Mouse (Mus musculus): Measurements from ENCODE around the gene Ablim2.
A peak's percentile ranks its signal among the peaks of the same experiment; 100 is the strongest.

The Ablim2 gene

DNA sequence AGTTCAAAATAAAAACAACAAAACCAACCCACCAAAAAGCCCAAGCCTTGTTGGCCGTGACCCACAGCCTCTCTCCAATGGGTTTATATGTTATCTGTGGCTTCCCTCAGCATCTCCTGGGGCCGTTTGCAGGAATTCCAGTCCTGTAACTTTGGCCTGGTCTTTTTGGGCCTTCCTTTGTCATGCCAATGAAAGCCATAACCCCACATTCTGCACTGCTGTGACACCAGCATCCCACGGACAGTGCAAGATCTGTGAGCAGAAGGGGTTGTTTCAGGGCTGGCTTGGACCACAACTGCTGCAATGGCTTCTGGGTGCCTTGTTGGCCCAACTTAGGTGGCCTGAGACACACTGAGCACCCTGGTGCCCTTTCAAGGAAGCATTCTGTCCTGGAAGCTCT lies 10.8 kb downstream of the Ablim2 start:
- no peak for DNase-seq (ENCODE audit: extremely low read depth, insufficient read length, low spot score)

DNA sequence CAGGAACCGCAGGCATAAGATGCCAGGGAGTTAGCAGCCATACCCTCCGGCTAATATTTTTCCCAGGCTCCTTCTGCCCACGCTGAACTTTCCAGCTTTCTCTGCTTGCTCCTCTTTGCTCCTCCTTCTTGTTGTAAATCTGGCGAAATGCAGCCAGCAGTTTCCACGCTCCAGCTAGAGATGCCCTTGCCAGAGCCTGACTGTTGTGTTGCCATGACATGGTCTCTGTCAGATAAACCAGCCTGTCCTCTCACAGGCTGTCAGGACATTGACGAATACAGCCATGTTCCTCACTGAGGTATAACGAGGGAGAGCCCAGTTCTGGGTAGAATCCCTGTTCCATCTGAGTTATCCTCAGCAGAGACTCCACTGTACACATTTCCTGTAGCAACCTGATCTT lies 11.3 kb downstream of the Ablim2 start:
- no peak for DNase-seq (ENCODE audit: extremely low read depth, insufficient read length, low spot score)

DNA sequence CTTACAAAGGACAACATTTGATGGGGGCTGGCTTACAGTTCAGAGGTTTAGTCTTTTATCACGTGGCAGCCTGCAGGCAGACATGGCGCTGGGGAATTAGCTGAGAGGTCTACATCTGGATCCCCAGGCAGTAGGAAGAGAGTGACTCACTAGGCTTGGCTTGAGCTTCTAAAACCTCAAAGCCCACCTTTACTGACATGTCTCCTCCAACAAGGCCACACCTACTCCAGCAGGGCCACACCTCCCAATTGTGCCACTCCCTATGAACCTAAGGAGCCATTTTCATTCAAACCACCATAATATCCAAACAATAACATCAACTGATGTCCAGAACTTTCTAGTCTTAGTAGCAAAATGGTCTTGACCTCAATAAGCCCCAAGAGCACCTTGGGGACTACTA lies 12.6 kb downstream of the Ablim2 start:
- no peak for DNase-seq (ENCODE audit: extremely low read depth, insufficient read length, low spot score)

DNA sequence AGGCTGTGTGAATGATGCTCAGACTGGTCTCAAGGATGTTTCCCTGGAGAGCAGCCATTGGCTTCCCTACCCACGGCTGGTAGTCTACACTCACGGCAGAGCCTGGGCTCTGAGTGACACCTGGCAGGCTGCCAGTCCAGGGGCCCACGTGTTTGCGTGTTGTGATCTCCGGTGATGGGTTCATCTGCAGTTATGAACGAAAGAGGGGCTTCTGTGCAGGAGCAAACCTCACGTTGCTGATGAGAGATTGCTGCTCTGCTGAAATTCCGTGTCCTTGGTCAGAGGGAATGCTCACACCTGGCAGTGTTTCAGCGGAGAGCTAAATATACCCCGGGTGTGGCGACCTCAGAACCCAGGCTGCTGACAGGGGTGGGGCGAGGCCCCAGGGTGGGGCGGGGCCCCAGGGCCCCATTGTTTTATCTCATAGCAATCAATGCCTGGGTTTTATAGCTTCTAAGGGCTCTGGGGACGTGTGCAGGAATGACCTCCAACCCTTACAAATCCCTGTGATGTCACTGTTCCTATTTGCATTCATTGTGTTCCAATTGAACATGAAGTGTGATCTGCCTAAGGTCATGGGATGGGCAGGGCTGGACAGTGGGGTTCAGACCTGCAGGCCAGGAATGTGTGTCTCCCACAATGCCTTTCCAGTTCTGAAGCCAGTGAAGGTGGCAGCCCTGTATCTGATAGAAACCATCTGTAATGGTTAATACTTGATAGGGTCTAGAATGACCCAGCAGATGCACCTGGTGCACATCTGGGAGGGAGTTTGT lies 13.4 kb downstream of the Ablim2 start:
- DNase-seq (ENCODE audit: extremely low read depth, insufficient read length, low spot score), result peak; percentile 34

DNA sequence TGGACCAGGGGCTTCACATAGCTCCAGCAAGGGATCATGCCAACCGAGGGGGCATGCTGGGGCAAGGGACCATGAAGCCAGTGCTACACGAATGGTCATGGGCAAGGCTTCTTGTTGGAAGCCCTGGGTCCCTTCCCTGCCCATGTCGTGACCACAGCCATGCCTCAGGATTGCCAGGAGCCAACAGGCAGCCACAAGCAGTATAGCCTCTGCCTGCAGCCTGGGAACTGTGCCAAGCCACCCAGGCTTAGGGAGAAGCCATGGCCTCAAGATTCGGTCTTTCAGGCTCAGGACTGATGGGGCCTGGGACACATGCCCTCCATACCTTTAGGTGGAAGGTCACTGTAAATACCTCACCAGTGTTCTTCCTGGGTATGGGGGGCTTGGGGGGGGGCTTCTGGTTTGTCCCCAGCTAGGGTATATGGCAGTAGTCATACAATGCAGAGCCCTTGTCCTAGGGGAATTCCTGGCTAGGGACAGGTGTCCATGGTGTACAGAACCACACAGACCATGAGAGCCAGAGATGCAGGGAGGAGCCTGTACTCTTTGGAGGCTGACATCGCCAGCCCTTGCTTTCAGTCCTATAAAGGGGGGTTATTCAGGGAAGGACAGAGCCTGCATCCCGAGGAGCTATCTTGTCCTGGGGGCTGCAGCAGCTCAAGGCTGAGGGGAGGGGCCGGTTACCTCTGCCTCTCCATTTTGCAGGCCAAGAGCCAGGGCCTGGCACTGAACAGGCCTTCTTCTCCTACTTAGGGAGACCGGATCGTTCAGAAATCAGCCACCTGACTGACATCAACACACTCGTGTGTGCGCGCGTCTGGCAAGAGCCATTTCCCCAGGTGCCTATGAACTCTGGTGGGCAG lies 15.8 kb downstream of the Ablim2 start:
- DNase-seq (ENCODE audit: extremely low read depth, insufficient read length, low spot score), result peak; percentile 61

DNA sequence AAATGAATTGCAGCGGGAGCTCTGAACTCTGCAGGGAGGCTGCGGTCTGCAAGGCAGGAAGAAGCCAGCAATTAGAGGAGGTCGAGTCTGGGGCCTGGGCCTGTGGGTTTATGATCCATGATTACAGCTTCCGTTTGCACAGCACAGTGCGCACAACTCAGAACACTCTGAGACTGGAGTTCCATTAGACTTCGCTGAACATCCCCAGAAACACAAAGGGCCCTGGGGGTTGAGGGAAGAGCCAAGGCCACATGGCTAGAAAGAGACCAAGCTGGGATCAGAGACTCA lies 16.4 kb downstream of the Ablim2 start:
- no peak for DNase-seq (ENCODE audit: extremely low read depth, insufficient read length, low spot score)

DNA sequence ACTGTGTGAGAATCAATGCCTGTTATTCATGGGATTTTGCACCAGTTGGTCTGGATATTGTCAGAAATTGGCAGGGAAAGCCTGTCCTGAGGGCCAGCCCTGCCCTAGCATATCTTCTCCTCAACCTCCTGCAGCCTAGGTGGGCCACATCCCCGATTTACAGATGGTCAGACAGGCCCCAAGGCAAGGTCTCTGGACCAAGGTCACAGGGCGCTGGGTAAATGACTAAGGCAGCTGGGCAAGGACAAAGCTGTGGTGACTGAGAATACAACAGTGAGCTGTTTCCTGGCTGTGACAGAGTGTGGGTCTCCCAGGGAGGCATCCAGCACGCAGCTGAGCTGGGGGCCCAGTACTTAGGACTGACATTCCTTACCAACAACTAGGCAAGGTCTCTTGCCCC lies 23.4 kb downstream of the Ablim2 start:
- DNase-seq (ENCODE audit: extremely low read depth, insufficient read length, low spot score), result no peak

DNA sequence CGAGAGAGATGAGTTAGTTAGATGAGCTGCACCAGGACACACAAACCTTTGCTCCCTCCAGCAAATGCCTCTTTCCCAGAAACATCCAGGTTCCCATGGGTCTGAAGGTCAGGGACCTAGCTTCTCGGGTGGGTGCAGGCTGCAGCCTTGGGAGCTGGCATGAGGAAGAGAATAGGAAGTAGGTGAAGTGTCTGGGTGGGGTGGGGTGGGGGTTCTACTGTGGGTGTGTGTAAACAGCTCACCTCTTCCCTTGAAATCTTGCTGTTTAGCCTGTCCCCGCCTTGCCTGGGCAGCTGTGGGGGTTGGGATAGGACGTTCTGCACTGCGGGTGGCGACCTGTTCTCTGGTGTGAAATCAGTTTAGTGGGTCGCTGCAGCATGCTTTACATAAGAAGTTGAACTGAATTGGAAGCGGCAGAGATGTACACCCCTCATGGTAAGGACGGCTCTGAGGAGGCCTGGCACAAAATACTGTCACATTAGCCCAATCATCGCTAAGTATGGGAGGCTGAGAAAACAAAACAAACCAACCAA lies 25.0 kb downstream of the Ablim2 start:
- DNase-seq (ENCODE audit: extremely low read depth, insufficient read length, low spot score), result no peak

DNA sequence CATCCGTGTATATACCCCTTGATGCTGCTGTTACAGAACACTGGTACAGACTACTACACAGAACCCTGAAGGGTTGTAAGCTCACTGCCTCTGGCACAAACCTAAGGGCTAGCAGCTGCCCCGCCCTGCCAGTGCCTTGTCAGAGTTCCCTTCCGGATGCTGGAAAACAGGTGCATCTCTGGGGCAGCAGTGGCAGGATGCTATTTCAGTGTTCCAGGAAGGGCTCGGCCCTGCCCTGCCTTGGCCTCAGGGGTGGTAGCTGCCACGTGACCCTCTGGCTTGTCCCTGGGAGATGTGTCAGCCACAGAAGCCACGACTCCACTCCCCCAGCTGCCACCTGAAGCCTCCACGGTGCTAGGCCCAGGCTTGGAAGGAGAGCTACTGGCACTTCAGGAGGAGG lies 28.2 kb downstream of the Ablim2 start:
- DNase-seq (ENCODE audit: extremely low read depth, insufficient read length, low spot score), result no peak

DNA sequence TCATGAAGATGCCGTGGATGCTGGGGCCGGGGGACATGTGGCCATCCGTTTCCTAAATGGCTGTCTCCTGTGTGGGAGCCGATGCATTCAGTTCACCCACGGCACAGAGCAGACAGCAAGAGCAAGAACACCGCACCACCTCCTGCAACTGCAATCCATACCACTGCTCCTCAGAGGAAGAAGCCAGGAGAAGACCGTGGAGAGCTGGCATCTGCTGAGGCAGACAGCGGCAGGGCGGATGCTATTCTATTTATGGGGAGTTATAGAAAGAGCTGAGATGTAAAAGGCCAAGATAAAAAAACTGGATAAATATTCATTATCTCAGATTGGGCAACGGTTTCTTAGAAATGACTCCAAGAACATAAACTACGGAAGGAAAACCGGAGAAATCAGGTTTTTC lies 30.2 kb downstream of the Ablim2 start:
- DNase-seq (ENCODE audit: extremely low read depth, insufficient read length, low spot score), result no peak

DNA sequence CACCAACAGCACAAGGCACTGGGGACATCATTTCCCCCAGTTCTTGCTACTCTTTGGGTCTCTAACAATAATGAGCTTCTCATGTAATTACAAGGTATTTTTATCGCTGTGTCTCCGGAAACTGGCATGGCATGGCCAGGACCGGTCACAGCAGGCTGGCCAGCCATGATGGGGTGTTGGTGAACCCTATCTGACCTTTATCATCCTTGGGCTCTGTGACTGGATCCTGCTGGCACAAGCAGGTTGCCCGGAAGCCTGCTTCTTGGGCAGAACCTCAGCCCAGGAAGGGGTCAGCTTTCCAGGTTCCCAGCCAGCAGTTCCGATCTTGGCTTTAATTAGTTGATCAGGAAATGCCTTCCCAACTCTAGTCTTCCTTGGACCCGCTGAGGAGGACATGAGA lies 31.0 kb downstream of the Ablim2 start:
- no peak for DNase-seq (ENCODE audit: extremely low read depth, insufficient read length, low spot score)

DNA sequence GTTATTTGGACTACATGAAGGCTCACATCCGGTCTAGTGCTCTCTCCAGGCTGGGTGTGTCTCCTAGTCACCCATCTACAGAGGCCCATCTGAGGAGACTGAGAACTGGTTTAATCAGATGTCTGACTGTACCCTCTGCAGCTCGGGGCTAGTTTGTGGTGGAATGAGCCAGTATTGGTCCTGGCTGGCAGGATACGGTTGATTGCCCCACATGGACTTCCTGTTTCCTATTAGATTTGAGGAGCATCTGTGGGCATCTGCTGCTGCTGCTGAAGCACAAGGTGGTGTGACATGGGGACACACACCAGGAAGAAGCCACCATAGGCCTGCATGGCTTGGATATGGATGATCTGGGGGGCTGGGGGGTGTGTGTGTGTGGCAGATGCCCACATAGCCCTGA lies 32.0 kb downstream of the Ablim2 start:
- no peak for DNase-seq (ENCODE audit: extremely low read depth, insufficient read length, low spot score)

DNA sequence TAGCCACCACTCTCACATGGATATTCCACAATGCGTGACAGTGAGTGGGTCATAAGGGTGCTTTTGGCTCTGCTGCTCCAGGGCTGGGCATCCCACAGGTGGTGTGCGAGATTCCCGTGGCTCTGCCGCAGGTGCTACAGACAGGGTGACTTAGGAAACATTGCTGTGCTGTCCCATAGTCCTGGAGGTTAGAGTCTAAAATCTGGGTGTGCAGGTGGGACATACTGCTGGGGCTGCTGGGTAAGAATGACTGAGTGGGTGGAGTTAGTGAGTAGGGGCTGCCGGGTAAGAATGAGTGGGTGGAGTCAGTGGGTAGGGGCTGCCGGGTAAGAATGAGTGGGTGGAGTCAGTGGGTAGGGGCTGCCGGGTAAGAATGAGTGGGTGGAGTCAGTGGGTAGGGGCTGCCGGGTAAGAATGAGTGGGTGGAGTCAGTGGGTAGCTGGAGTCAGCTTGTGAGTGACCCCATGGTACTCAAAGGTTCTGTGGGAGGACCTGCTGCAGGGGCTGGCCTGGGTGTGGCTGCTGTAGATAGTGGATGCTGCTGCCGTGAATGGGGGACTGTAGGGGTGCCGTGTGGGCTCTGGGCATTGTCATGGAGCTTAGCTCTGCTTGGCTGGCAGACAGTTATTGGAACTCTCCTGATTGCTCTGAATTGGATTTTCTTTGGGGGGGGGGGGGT lies 32.8 kb downstream of the Ablim2 start:
- DNase-seq (ENCODE audit: extremely low read depth, insufficient read length, low spot score), result no peak

DNA sequence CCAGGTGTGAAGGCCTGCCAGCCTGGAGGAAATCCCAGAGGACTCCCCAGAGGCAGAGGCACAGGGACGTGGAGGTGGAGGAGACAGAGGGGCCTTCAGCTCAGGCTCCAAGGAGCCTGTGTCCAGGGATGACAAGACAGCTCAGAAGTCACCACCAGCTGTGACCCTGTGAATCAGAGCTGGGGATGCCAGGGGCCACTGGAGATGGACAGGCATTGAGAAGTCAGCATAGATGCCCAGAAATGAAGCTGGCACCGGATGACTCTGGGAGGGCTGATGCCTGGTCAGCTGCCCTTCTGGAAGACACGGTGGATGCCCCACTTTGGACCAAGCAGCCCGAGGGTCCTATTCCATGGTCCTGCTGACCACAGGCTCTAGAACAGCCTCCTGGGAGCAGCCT lies 36.3 kb downstream of the Ablim2 start:
- no peak for DNase-seq (ENCODE audit: extremely low read depth, insufficient read length, low spot score)

DNA sequence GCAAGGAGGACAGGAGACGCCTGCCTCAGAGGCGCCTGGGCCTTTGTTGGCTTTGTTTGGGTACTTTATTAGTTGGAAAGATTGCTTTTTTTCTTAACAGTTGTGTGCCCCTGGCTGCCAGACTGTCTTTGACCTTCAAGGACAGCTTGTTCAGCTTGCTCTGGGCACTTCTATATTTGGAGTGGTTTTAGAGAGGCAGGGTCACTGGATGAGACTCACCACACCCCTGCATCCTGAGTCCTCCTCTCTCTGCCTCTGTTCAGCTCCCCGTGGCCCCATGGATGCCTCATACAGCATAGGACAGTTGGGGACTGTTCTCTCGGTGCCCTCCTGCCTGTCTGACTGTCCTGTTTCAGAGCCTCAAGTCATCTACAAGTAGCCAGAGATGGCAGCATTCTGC lies 37.3 kb downstream of the Ablim2 start:
- DNase-seq (ENCODE audit: extremely low read depth, insufficient read length, low spot score), result no peak

DNA sequence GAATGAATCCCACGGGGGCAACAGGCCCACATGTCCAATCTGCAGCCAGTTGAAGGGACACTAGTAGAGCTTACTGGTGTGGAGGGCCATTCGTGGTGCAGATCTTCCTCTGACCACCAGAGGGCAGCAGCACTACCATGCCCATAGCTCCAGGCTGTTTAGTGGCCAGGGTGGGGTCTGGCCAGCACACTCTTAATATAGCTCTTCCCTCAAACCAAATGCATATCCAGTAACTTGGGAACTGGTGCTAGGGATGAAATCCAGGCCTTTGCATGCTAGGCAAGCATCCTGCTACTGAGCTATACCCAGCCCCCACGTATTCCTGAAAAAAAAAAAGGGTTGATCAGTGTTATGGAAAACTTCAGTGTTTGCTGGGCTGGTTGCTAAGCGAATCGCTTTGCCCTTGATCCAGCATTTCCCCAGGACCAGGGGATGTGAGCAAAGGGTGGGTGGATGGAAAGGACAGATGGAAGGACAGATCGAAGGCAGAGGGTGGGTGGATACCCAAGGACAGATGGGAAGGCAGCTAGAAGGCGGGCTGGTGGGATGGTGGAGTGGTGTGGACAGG lies 37.9 kb downstream of the Ablim2 start:
- peak; percentile 18 for DNase-seq (ENCODE audit: extremely low read depth, insufficient read length, low spot score)

DNA sequence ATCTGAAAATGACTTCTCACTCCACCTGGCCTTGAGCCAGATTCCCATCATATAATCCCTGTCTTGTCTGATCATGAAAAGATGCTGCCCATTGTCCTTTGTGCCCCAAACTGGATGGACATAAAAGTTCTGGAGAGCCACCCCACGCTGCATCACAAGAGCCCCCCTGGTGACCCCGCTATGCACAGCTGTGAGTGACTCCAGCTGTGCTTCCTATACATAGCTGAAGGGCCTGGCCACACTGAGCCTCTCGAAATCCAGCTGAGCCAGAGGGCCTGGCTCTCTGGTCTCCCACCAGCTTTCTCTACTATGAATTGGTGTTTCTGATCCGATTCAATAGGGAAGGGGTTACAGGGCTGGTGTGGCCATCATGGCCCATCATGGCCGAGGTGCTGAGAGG lies 38.5 kb downstream of the Ablim2 start:
- no peak for DNase-seq (ENCODE audit: extremely low read depth, insufficient read length, low spot score)

DNA sequence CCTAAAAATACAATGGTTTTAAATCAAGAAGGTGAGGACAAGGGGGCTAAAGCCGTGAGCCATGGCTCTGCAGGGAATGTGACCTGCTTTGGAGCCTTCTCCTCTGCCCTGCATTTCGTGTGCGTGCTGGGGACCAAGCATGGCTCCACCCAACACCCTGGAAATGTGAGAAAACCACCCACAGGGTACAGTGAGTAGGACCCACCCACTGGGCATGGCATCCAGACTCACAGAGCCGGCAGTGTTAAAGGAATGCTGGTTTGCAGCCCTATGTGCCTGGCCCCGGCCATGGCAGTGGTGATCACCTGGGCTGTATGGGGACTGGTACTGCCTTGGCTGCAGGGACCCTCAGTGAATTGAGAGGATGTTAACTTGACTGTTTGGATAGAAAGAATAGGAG lies 41.4 kb downstream of the Ablim2 start:
- no peak for DNase-seq (ENCODE audit: extremely low read depth, insufficient read length, low spot score)

DNA sequence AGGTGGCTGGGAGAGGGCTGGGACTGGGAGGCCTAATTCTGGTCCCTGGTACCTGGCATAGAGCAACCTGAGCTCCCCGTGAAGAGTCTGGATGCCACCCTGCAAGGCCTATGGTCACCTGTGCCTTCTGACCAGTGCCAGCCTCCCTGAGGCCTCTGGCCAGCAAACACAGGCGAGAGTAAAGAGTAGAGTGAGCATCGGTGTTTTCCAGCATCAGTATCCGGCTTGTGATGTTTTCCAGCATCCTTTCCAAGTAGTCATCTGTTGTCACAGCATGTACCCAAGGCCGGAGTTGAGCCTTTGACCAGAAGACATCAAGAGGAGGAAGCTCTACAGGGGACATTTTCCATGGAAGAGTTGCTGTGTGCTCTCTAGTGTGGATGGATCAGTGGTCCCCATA lies 45.7 kb downstream of the Ablim2 start:
- DNase-seq (ENCODE audit: extremely low read depth, insufficient read length, low spot score), result no peak

DNA sequence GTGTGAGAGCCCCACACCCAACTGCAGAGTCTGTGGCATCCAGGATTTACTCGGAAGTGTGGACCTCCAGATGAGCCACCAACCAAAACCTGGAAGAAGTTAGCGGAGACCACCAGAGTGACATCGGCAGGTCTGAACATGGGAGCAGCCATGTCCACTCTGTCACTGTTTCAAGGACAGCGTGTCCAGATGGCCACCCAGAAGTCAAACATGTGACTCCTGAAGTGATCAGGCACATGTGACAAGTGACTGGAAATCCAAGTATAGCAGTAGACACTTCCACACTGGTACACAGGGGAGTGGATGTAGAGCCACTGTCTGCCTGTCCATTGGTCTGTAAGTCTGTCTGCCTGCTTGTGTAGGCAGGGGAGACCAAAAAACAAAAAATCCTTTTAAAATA lies 47.0 kb downstream of the Ablim2 start:
- no peak for DNase-seq (ENCODE audit: extremely low read depth, insufficient read length, low spot score)

DNA sequence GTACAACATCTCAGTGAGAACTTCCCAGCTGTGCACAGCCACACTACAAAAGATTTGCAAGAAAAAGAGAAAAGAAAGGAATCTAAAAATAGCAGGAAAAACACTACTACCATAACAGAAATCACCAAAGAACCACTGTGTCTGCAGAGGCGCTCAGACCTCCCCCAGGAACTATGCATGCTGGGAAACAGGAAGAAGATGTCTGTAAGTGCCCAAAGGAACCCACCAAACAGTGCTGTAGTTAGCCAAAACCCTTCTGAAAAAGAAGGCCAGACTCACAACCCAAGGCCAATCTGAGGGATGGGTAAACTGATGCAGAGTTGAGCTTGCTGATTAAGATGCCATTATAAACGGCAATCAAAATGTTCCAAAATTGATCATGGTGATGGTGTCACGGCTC lies 47.5 kb downstream of the Ablim2 start:
- no peak for DNase-seq (ENCODE audit: extremely low read depth, insufficient read length, low spot score)
